Mouse (Mus musculus): ENCODE results near the gene Inpp5k.

The Inpp5k gene

GRCm38 (mm10) chr11:75654471-75655390 is 23.9 kb downstream of the Inpp5k start:
- in situ Hi-C loops (cut with MboI, MseI), result no loop called here

- in situ Hi-C loops (cut with MboI, MseI), result no loop called here
Observed at GRCm38 (mm10) chr11:75655621-75656545, 25.1 kb downstream of the Inpp5k start.

- in situ Hi-C loops (cut with MboI, MseI), result no loop called here
Observed at GRCm38 (mm10) chr11:75656621-75657590, 26.1 kb downstream of the Inpp5k start.

- in situ Hi-C loops (cut with MboI, MseI), result no loop called here
Observed at GRCm38 (mm10) chr11:75657841-75658240, 27.1 kb downstream of the Inpp5k start.

- in situ Hi-C loops (cut with MboI, MseI), result no loop called here
Observed at GRCm38 (mm10) chr11:75658311-75658710, 27.5 kb downstream of the Inpp5k start.

- in situ Hi-C loops (cut with MboI, MseI), result no loop called here
Observed at GRCm38 (mm10) chr11:75658996-75659750, 28.4 kb downstream of the Inpp5k start.

- in situ Hi-C loops (cut with MboI, MseI), result no loop called here
Observed at GRCm38 (mm10) chr11:75660081-75660590, 29.3 kb downstream of the Inpp5k start.

GRCm38 (mm10) chr11:75660941-75661800 is 30.4 kb downstream of the Inpp5k start:
- in situ Hi-C loops (cut with MboI, MseI), result no loop called here

GRCm38 (mm10) chr11:75662131-75662530 is 31.3 kb downstream of the Inpp5k start:
- in situ Hi-C loops (cut with MboI, MseI), result no loop called here

GRCm38 (mm10) chr11:75666296-75666695 is 35.5 kb downstream of the Inpp5k start:
- in situ Hi-C loops (cut with MboI, MseI), result no loop called here

GRCm38 (mm10) chr11:75668621-75669020 is 37.8 kb downstream of the Inpp5k start:
- in situ Hi-C loops (cut with MboI, MseI), result no loop called here

- in situ Hi-C loops (cut with MboI, MseI), result no loop called here
Observed at GRCm38 (mm10) chr11:75669176-75669852, 38.5 kb downstream of the Inpp5k start.

- in situ Hi-C loops (cut with MboI, MseI), result no loop called here
Observed at GRCm38 (mm10) chr11:75669853-75670200, 39.0 kb downstream of the Inpp5k start.

- in situ Hi-C loops (cut with MboI, MseI), result no loop called here
Observed at GRCm38 (mm10) chr11:75671426-75672180, 40.8 kb downstream of the Inpp5k start.

- in situ Hi-C loops (cut with MboI, MseI), result no loop called here
Observed at GRCm38 (mm10) chr11:75673411-75673810, 42.6 kb downstream of the Inpp5k start.

- in situ Hi-C loops (cut with MboI, MseI), result no loop called here
Observed at GRCm38 (mm10) chr11:75674875-75675274, 44.1 kb downstream of the Inpp5k start.

- in situ Hi-C loops (cut with MboI, MseI), result no loop called here
Observed at GRCm38 (mm10) chr11:75677881-75678746, 47.3 kb downstream of the Inpp5k start.
